Mouse (Mus musculus) adrenal gland, postnatal 4 days (tissue): ENCODE results near the gene Megf8. TPM values are rescaled to one million over a fixed set of nuclear protein-coding genes. Genes with fewer than 3 reads are reported as not detected.
"Not testable (repeated sequence)": the region's sequence is repeated elsewhere in the genome, so short reads cannot be mapped to it uniquely, and the experiment has no call there.

Experiments
- DNase-seq, 2 experiments: peaks; one replicate each; pipeline ENCODE4 v3.0.0; 2021 to 2022; ENCODE audit warnings: low spot score in 2 of 2, mixed read lengths in 2 of 2
- total RNA-seq, 2 experiments: library from RNA; stranded (reverse); gene quantifications; 2 replicates each; pipeline ENCODE4 v1.2.3; 2021

Megf8 gene
- total RNA-seq, 2 experiments from 2014 or later = 51.4 to 55.6 TPM

DNA sequence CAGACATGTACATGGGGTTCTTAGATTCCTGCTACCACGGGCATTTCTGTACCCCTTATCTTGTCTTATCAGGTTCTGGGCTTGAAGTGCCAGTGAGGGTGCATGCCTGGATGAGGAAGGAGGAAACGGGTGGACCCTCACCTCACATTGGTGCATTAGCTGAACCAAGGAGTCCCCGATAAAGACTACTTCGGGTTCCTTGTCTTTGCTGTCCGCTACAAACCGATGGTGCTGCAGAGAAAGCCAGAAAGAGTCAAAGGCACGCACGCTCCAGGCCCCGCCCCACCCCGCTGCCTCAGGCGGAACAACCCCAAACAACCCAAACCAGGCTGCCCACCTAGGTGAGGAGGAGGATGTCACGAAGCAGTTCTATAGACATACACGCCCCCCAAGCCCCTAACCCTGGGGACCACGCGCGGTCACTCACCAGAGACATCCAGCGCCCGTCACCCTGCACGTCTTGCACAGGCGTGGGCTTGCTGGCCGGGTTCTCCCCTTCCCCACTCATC, 20.0 kb upstream of the Megf8 start:
- DNase-seq = no peak

DNA sequence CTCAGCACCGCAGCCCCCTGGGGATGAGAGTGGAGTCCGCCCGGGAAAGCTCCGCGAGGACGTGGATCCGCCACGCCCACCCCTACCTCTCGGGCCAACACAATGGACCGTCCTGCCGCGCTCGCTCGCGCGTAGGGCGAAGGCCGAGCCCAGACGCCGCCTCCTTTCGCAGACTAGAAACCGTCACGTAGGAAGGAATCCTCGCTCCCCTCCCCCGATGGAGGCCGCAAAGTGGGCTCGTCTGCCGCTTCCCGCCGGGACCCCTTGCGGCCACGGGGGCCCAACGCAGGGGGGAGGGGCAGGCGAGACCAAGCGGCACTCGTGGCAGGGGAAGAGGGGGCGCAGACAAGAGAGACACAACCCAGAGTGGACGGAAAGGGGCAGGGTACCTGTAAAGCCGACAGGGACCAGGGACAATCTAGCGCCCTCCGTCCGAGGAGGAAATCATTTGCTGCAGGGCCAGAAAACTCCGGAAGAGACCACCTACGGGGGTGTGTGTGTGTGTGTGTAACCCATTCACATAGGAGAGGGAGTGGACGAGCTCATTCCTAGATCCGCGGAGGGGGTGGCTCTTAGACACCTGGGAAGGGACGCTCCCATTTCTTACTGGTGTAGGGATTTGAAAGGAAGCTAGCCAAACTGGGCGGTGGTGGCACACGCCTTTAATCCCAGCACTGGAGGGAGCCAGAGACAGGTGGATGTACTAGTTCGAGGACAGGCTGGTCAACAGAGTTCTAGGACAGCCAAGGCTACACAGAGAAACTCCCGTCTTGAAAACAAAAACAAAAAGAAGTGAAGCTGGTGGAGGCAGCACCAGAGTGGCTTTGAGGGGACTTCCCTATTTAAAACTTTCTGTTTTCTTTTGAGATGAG, 19.3 kb upstream of the Megf8 start, which contains the start of gene Pafah1b3:
TSS of gene Pafah1b3 (minus strand) at position 533 of the 872 bp plus-strand sequence.
- DNase-seq = peak; percentile 52 to 64

DNA sequence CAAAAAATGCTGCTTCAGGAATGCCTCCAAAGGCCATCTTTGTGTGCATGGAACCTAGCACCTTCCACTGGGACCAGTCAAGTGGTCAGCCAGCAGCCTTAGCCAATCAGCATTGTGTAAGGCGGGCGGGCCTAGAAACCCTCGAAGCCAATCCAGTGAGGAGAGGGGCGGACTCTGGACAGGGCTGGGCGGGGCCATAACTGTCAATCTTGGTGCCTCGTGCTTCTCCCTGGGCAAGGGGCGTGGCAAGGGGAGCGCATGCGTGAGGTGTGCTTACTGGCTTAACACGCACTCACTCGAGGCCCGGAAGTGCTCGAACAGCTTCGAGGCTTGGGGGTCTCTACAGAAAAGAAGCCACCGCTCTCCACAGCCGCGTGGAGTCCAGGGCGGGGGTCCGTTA, 15.9 kb upstream of the Megf8 start, which contains the start of gene Prr19:
TSS of gene Prr19 (plus strand) at position 349 of the 400 bp plus-strand sequence.
- DNase-seq = no peak

DNA sequence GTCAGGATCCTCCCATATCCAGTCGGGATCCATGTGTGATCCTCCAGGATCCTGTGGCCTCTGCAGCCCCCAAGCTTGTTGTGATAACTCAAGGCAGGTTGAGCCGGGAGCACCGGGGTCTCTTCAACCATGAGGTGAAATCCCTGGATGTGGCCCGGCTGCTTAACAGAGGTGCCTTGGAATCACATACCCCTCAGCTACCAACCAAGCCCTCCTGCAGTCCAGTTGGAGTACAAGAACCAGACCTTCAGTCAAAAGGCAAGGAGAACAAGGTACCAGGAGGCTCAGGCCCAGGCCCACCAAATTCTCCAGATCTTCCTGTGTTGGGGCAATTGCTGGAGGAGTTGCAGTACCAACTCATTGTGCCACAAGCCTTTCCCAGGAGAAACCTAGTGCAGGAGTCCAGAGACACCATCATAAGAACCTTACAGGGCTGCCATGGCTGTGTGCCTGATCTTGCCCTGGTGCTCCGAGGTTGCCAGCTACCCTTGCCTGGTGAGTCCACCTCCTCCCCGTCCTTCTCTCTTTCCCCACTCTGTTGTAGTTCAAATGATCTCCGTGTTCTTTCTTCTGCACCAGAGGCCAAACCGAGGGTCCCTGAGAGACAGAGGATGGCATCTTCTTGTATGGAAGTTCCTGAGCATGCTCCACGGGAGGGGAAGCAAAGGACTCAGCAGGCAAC, 13.8 kb upstream of the Megf8 start:
- DNase-seq = no peak

DNA sequence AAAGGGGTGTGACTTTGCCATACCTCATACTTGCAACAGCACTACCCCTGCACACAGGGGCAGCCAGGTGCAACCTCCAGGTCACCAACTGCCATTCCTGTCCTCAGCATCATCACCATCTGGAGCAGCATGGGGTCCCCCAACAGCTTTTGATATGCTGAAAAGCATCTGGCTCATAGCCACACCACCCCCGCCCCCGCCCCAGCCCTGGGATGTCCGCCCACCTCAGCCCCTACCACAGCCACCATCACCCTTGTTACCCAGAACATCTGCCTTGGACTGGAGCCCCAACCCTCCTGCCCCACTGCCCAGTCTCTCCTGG, 13.3 kb upstream of the Megf8 start:
- no peak for DNase-seq

DNA sequence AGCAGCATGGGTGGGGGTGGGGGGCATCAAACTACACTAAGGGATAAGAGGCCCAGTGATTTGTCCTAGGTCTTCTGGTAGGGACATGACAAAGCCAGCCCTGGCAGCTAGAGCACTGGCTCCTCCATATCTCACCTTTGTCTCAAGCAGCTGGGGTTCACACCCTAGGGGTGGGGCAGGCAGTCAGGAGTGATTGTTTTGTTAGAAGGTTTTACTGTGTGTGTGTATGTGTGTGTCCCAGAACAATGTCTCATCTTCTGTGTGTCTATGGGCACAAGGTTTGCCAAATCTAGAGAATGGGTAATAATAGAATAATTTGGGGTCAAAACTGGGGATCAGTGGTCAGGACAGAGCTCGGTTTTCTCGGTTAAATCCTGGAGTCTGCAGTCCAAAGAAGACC, 11.5 kb upstream of the Megf8 start:
- no peak for DNase-seq

DNA sequence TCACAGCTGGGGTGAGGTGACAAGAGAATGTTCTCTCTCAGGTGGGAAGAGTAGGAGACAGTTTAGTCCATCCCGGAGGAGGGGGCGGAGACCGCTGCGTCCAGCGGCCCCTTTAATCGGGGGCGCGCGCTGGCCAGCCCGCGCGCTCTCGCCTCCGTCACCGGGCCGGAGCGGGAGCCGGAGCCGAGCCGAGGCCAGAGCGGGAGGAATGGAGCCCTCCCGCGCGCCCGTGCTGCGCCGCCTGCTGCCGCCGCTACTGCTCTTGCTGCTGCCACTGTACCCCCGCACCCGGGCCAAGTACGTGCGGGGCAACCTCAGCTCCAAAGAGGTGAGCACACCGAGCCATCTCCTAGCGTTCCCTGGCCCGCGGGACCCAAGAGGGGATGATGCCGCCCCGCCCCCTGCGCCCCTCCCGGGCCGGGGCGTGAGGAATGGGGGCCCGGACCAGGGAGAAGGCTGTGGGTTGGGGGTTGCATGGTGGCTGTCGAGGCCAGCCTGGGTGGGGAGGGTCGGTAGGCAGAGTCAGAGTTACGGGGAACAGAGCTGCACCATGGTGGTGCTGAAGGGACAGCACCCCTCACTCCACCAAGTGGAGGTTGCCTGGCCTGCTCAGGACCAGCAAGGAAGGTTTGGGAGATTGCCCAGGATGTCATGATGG, 10.9 kb upstream of the Megf8 start, which contains the start of gene Tmem145:
TSS of gene Tmem145 (plus strand) at position 151 of the 658 bp plus-strand sequence.
- no peak for DNase-seq

DNA sequence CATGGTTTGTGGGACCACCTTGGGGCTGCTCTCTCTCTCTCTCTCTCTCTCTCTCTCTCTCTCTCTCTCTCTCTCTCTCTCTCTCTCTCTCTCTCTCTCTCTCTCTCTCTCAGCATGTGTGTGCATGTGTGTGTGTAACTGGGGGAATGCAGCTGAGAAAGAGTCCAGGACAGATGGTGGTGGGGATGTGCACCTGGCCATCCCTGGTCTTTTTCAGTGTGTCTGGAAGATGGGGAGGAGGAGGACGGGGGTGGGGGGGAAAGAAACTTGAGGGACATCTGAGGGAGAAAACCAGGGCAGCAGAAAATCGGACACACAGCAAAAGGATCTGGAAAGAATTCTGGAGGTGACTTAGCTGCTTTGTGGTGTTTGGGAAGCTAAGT, 10.4 kb upstream of the Megf8 start:
- DNase-seq = no peak

DNA sequence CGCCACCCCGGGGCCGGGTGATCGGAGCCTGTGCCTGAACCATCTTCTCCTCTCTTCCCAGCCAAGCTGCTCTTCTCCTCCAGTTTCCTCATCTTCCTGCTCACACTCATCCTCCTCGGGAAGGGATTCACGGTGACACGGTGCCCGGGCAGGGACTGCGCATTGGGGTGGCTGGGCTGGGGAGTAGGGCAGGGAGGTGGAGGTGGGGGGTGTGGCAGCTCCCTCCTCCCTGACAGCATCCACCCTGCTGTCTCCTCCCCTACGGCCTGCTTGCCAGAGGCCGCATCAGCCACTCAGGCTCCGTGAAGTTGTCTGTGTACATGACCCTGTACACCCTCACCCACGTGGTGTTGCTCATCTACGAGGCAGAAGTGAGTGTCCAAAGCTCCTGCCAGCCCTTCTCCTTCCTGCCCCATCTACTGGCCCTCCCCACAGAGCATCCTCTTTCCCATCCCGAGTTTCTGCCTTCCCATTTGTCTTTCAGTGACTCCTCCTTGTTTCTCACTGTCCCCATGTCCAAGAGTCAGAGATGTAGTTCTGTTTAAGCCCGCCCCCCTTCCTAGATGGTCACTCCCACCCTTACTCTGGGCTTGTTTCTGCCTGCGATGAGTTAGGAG, 8.2 kb upstream of the Megf8 start:
- no peak for DNase-seq

DNA sequence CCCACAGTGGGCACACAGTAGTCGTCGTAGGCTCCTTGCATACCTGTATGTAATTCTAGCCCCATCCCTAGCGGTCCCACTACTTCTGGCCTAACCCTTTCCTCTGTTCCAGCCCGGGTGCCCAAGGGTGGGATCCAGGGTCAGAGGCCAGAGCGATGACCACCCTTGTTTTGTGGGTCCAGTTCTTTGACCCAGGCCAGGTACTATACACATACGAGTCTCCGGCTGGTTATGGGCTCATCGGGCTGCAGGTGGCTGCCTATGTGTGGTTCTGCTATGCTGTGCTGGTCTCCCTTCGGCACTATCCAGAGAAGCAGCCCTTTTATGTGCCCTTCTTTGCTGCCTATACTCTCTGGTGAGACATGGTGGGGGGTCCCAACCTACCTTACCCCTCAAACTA, 7.5 kb upstream of the Megf8 start:
- no peak for DNase-seq

DNA sequence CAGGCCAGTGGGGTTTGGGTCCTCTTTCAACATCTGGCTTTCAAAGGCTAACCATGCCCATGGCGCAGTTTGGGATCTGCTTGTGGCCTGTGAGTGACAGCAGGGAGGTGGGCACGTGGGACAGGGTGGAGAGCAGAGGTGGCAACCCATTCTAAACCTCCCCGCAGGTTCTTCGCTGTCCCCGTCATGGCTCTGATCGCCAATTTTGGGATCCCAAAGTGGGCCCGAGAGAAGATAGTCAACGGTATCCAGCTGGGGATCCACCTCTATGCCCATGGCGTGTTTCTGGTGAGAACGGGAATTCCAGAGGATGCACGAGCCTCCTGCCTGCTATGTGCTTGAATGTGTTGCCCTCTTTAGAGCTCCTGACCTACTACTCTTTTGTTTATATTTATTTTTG, 5.8 kb upstream of the Megf8 start:
- no peak for DNase-seq

DNA sequence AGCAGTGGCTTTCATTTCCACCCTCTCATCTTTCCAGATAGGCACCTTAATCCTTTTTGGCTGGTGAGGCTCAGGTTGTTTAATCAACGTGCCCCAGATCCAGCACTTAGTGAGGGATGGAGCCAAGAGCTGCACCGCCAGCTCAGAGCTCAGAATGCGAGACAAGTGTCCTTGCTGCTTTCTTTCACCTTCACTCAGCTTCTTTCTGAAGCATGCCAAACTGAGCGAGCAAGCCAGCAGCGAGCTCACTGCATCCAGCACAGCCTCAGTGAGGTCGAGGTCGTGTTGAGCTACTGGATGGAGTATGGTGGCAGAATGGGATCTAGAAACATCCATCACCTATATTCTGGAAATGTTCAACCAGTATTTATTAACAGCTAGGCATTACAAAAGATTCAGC, 3.6 kb upstream of the Megf8 start:
- DNase-seq = no peak

DNA sequence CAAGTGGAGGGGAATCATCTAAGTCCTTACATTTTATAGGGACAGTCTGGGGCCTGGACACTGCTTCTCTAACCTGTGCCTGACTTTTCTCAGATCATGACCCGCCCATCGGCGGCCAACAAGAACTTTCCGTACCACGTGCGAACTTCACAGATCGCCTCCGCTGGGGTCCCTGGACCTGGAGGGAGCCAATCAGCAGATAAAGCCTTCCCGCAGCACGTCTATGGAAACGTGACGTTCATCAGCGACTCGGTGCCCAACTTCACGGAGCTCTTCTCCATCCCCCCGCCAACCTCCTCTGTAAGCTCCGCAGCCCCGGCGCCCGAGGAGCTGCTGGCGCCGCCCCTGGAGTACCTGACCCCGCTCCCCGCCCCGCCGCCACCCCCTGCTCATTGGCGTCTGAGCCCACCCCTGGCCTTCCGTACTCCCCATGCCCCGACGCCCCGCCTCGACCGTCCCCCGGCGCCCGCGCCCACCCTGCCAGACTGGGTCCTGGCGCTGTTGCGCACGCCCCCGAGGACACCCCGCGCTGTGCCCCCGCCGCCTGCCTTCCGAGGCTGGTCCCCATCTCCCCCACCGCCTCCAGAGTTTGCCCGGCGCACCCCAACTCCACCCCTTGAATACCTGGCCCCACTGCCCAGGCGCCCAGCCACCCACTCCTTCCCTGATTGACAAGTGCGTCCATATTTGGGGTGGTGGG, 2.2 kb upstream of the Megf8 start:
- no peak for DNase-seq

DNA sequence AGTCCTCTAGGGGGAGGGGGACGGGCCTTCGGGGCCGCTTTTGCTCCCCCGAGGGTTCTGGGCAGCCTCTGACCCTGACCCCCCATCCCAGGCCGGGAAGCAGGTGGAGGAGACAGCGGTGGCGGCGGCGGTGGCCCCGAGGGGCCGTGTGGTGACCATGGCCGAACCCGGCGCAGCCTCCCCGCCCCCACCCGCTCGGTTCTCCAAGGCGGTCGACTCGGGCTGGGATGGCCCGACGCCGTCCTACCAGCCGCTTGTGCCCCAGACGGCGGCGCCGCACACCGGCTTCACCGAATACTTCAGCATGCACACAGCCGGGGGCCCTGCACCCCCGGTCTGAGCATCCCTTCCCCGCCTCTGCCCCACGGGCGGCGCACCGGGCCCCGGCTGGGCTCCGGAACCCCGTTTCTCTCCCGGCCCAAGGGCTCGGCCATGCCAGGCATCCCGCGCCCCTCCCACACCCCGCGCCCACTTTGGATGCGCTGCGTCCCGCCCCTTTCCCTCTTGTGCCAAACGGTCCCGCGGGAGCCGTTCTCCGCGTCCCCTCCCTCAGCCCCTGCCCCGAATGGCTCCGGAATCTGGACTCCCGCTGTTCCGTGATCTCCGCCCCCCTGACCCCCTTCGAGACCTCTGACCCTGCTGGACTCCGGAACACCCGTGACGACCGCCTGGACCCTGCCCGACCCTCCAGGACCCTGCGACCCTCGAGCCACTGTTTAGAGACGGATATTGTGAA, 1.5 kb upstream of the Megf8 start:
- peak in 1 of 2 experiments; percentile 39 for DNase-seq

DNA sequence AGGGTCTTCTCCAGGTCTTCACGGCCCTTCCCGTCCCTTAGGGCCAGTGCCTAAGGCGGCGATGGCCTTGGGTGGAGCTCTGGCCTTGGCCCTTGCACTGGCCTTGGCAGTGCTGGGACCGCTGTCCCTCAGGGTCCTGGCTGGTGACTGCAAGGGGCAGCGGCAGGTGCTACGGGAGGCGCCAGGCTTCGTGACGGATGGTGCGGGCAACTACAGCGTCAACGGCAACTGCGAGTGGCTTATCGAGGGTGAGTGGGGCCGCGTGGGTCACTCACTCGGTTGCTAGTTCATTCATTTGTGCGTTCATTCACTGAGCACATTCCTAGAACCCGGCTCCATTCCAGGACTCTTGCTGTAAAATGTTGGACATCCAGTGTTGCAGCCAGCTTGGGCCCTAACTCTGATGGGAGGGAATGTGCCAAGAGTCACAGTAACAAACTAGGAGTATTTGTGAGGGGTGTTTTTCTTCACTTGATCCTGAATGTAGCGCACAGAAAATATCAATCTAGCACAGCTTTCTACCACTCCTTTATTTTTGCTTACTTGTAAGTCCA, 559 bp downstream of the Megf8 start:
- no peak for DNase-seq

DNA sequence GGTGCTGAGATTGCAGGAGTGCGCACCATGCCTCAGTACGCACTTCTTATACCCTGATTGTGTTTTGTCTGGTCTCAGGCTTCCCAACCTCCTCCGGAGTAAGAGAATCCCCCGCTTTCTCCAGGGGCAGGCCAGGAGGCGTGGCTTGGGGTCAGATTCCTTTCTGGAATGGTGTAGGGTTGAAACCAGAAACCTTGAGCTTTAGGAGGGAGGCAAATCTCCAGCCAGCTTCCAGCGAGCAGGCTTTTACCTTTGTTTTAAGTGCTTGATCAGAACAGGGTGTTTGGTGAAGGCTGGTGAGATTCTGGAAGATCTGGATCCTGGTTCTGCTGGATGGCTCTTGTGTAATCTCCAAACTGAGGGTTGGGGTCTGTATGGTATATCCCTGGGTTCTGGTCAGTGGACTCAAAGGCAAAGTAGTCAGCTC, 5.1 kb downstream of the Megf8 start:
- DNase-seq = no peak

DNA sequence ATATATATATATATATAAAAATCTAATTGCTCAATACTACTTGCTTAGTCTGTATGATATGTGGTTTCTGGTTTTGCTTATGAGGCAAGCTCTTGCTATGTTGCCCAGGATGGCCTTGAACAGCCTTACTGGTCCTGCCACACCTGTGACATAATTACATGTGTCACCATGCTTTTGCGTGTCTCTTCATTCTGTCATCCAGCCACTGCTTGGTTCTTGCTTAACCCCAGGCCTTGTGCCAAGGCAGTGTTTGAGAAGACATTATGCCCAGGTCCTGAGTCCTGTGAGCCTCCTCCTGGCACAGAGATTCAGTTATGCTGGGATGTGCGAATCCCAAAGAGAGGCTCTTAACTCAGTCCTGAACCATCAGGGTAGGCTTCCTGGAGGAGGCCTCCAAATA, 6.3 kb downstream of the Megf8 start:
- DNase-seq = no peak

DNA sequence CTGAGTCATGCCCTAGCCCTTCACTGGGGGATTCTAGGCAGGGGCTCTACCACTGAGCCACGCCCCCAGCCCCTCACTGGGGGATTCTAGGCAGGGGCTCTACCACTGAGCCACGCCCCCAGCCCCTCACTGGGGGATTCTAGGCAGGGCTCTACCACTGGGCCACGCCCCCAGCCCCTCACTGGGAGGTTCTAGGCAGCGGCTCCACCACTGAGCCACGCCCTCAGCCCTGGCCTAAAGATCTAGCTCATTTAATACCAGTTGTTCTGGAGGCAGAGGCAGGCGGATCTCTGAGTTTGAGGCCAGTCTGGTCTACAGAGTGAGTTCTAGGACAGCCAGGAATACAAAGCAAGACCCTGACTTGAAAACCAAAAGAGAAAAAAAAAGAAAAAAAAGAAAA, 8.5 kb downstream of the Megf8 start:
- not testable (repeated sequence) for DNase-seq

DNA sequence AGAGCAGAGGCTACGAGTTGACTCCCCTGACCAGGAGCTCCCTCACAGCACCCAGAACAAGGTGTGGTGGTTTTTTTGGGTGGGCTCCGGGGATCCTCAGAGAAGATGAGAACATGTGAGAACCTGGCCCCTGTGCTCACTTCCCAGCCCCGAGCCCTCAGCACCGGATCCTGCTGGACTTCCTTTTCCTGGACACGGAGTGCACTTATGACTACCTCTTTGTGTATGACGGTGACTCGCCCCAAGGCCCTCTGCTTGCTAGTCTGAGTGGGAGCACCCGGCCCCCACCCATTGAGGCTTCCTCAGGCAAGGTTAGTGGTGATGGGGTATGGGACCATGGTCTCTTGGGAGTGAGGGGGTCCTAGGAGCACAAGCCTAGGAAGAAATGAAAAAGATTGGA, 9.3 kb downstream of the Megf8 start:
- no peak for DNase-seq
